Mouse (Mus musculus) bone marrow macrophage, adult 2 months (primary cell): Measurements from ENCODE around the gene Acadvl.

Experiments used
- CTCF ChIP-seq: IDR thresholded peaks from 2 replicates; pipeline ENCODE4 v1.5.1; 2012; ENCODE audit warnings: low read depth, mild to moderate bottlenecking, low read length, moderate library complexity
- POLR2A ChIP-seq: IDR thresholded peaks from 2 replicates; pipeline ENCODE4 v1.6.1; 2012; ENCODE audit warnings: mild to moderate bottlenecking, low read depth, low read length, borderline replicate concordance

- TF ChIP-seq POLR2A (no peak), CTCF (no peak)
Measured at GRCm38 (mm10) chr11:70040184-70040583, 25.0 kb upstream of the Acadvl start.
